ENCODE assay signal across 18 mouse cellular contexts in the genomic region with DNA sequence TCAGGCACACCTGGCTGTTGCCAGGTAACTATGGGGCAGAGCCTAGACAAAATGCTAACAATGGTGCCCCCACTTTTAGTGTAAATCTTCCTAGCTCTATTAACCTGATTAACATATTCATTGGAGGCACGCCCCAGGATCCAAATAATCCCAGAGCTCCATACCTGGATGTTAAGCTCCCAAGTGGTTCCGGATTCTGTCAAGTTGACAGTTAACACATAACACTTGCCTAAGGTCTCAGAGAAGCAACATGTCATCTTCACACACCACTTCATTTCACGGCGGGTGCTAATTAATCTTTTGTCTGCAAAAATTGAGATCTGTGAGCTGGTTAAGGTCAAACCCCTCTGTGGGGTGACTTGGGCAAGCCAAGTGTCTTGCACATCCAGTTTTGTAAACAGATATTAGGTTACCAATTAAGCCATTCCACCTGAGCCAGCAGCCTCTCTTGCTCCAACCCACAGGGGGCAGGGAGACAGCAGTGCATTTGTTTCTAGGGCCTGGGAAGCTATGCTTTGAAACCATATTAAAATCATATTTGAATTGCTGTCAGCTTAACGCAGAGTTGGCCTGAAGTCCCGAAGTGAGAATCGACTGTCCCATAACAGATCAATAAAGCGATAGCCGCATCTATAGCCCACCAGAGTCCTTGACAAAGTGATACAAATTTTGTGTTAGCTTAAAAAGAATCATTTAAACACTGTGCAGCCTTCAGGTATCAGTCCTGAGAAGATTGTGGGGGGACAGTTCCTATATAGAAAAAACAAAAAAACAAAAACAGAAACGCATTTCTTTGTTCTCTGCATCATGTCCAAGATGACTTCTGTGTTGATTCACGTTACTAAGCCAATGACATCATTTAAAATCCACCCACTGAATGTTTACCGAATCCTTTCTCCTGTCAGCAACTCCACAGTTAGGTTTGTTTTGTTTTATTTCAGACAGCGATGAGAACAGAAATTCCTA. TPM values are rescaled to one million over a fixed set of nuclear protein-coding genes. Genes with fewer than 3 reads are reported as not detected.
A peak's percentile ranks its signal among the peaks of the same experiment; 100 is the strongest.
DNase-seq lines count a peak whose midpoint lies in the region; ATAC-seq and TF ChIP-seq lines count a peak whose summit lies in the region.
"Had no signal": no experiment of that assay in that cellular context is flagged by ENCODE, and none has a peak within 500 bp of the region (broad histone marks: within the 10 kb centered on the region; RNA-seq: fewer than 3 reads in every experiment).

No protein-coding gene starts in this region.

- H3K4me1 ChIP-seq in liver, embryonic 13.5 days (replicated peaks), result peaks cover 50% of the 10 kb centered on the region
- peaks cover 55% of the 10 kb centered on the region for H3K4me1 ChIP-seq in liver, embryonic 12.5 days

- no peak overlapping the region for H3K4me2 ChIP-seq in liver, embryonic 13.5 days
- no peak overlapping the region for H3K4me2 ChIP-seq in liver, embryonic 12.5 days
- H3K4me2 ChIP-seq: heart, embryonic 13.5 days; hindbrain, embryonic 14.5 days; intestine, embryonic 15.5 days; limb, embryonic 15.5 days had no signal

- peak; percentile 37 for DNase-seq in kidney, adult 11 months
- DNase-seq in kidney, postnatal 10 days, result no peak
- no peak for DNase-seq in liver, embryonic 13.5 days
- DNase-seq in brain, embryonic 14.5 days (ENCODE audit: low read depth), result peak; percentile 50
- DNase-seq in layer of hippocampus, adult 18-20 months (ENCODE audit: low spot score in 2 of 2), result no peak
- no peak for DNase-seq in lung, adult 18-20 months
- DNase-seq: adrenal gland, postnatal 10 days; cerebellum, postnatal 14 days; gastrocnemius, adult 2 months; lung, postnatal 14 days; right cerebral cortex, postnatal 25 days; thymus, postnatal 36 days had no signal

- peak overlapping the region; percentile 25; the same call in 1 of the 2 replicates for H3K27ac ChIP-seq in liver, embryonic 13.5 days
- H3K27ac ChIP-seq in liver, embryonic 12.5 days, result no peak overlapping the region
- H3K27ac ChIP-seq: forebrain, embryonic 10.5 days; gastrocnemius, adult 2 months; heart, embryonic 13.5 days; hindbrain, embryonic 14.5 days; intestine, embryonic 15.5 days; limb, embryonic 15.5 days had no signal

- TF ChIP-seq CTCF in brain, embryonic 14.5 days (IDR thresholded peaks at IDR 0.05; ENCODE audit: borderline replicate concordance, extremely low read depth, insufficient read depth, insufficient read length), result no peak

- WGBS in liver, embryonic 13.5 days (ENCODE audit: insufficient replicate concordance), result 66% methylated on average over 13 of the region's 13 CpGs
- WGBS in liver, embryonic 12.5 days (ENCODE audit: insufficient replicate concordance), result 70% methylated on average over 13 of the region's 13 CpGs

- no peaks in the 10 kb centered on the region for H3K36me3 ChIP-seq in liver, embryonic 13.5 days
- no peaks in the 10 kb centered on the region for H3K36me3 ChIP-seq in liver, embryonic 12.5 days
- H3K36me3 ChIP-seq: forebrain, embryonic 10.5 days; heart, embryonic 13.5 days; intestine, embryonic 15.5 days; limb, embryonic 15.5 days had no signal

- H3K9me3 ChIP-seq in liver, embryonic 13.5 days (replicated peaks), result no peaks in the 10 kb centered on the region
- H3K9me3 ChIP-seq in liver, embryonic 12.5 days (replicated peaks), result no peaks in the 10 kb centered on the region
- H3K9me3 ChIP-seq: forebrain, embryonic 10.5 days; heart, embryonic 13.5 days; intestine, embryonic 15.5 days; limb, embryonic 15.5 days had no signal

- TF ChIP-seq POLR2A in brain, embryonic 14.5 days (IDR thresholded peaks at IDR 0.05; ENCODE audit: borderline replicate concordance, extremely low read depth, insufficient read depth, insufficient read length, poor library complexity, severe bottlenecking), result no peak

- no peaks in the 10 kb centered on the region for H3K27me3 ChIP-seq in liver, embryonic 13.5 days
- H3K27me3 ChIP-seq in liver, embryonic 12.5 days (replicated peaks), result no peaks in the 10 kb centered on the region
- H3K27me3 ChIP-seq: intestine, embryonic 15.5 days had no signal

- ATAC-seq in liver, embryonic 13.5 days (ENCODE audit: low read depth), result no peak
- ATAC-seq in liver, embryonic 12.5 days, result no peak
- ATAC-seq: intestine, embryonic 15.5 days had no signal

- H3K4me3 ChIP-seq in liver, embryonic 13.5 days (replicated peaks), result no peak overlapping the region
- no peak overlapping the region for H3K4me3 ChIP-seq in liver, embryonic 12.5 days
- H3K4me3 ChIP-seq: forebrain, embryonic 10.5 days; gastrocnemius, adult 2 months; heart, embryonic 13.5 days; intestine, embryonic 15.5 days; limb, embryonic 15.5 days had no signal

- H3K9ac ChIP-seq in liver, embryonic 13.5 days, result no peak overlapping the region
- no peak overlapping the region for H3K9ac ChIP-seq in liver, embryonic 12.5 days
- H3K9ac ChIP-seq: heart, embryonic 13.5 days; hindbrain, embryonic 14.5 days; intestine, embryonic 15.5 days; limb, embryonic 15.5 days had no signal

RNA-seq across cellular contexts. Expression of gene Cpsf6, which starts 34.0 kb away (rescaled TPM):
- polyA plus RNA-seq in liver, embryonic 13.5 days (2015; fragmentation: Nextera tagmentation; extraction: Ambion mirVana), result 69.2 and 87.2 TPM in 2 replicates
- polyA plus RNA-seq in liver, embryonic 12.5 days (2016; fragmentation: Nextera tagmentation; extraction: Ambion mirVana), result 92.5 and 96.8 TPM in 2 replicates
- polyA plus RNA-seq in brain, embryonic 14.5 days (2012; rRNA removed), result 149 and 198 TPM in 2 replicates
- total RNA-seq in layer of hippocampus, adult 18-20 months (2021), result 100 to 1,000 TPM; 114 to 124 TPM

Comparison
In these comparisons a context has a peak if more than half of its experiments do, and no peak if none do; other contexts are left out.
1. DNase-seq: peak in kidney, adult 11 months (single experiment) and brain, embryonic 14.5 days (single experiment); none in kidney, postnatal 10 days (single experiment), liver, embryonic 13.5 days (single experiment), layer of hippocampus, adult 18-20 months (0 of 2) and lung, adult 18-20 months (0 of 2).